Mouse (Mus musculus) kidney, adult 2 months (tissue): ENCODE measurements around the gene Fhit.

ENCODE experiments used
- CTCF ChIP-seq: fragments of 200-500 bp; conservative IDR thresholded peaks from 2 replicates; pipeline ENCODE4 v1.5.1; 2011; ENCODE audit warnings: low read depth, mild to moderate bottlenecking, control low read depth, low read length, moderate library complexity, mixed read lengths; ENCODE audit not compliant: insufficient read depth, insufficient read length
- POLR2A ChIP-seq: fragments of 200-500 bp; IDR thresholded peaks from one replicate; pipeline ENCODE4 v1.6.1; 2011; ENCODE audit warnings: low read depth, low read length, control low read depth

DNA sequence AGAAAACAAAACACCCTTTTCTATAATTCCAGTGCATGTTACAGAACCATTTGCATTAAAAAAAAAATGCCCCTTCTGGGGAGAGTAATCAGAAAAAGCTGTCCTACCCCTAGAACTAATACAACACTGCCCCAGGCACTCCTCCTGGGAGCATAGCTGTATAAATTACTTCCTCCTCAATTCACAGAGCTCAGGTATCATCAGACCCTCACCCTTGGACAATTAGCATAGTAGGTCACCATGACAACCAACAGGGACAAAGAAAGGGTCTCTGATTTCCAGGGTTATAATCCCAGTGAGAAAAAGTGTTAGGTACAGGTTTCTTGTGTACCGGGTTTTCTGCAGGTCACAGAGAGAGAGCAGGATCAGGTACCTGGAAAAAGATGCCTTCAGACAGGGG, 654.3 kb downstream of the Fhit start:
- TF ChIP-seq POLR2A: no peak
- no peak for TF ChIP-seq CTCF
